Mouse (Mus musculus) Patski (cell line): Measurements from ENCODE around the gene G530012D18Rik. TPM values are rescaled to one million over a fixed set of nuclear protein-coding genes. Genes with fewer than 3 reads are reported as not detected.
"Not testable (repeated sequence)": the region's sequence is repeated elsewhere in the genome, so short reads cannot be mapped to it uniquely, and the experiment has no call there.

ENCODE experiments used
- ATAC-seq: fragments of 100-300 bp; one replicate; pipeline ENCODE4 v1.8.0; 2021
- CTCF ChIA-PET: fragments of 350-600 bp; sonication (Branson Sonifier 250); formaldehyde crosslinking; loops from one replicate; lab custom pipeline; 2022; ENCODE audit warnings: inconsistent platforms; lab: Charles Lee
- POLR2A ChIA-PET: fragments of 350-600 bp; sonication (Branson Sonifier 250); formaldehyde crosslinking; loops from one replicate; lab custom pipeline; 2022; ENCODE audit warnings: antibody characterized with exemption, inconsistent platforms; lab: Charles Lee
- DNase-seq: peaks from one replicate; pipeline ENCODE4 v3.0.0-alpha.2; 2011; ENCODE audit warnings: low read depth, low spot score
- H3K27me3 ChIP-seq: fragments of 371-371 bp; one replicate; pipeline ENCODE4 v1.5.1; 2021
- in situ Hi-C: fragments of 300-500 bp; cut with MboI; formaldehyde crosslinking; loops from 3 replicates; pipeline ENCODE4 v1.11.1; 2018; ENCODE audit warnings: low pct_unique_long_range_greater_than_20kb, mixed read lengths
- polyA plus RNA-seq: library from polyadenylated mRNA; unstranded; gene quantifications from one replicate; pipeline ENCODE4 v1.2.3, GENCODE M21; 2021

The G530012D18Rik gene
- not detected for polyA plus RNA-seq

DNA sequence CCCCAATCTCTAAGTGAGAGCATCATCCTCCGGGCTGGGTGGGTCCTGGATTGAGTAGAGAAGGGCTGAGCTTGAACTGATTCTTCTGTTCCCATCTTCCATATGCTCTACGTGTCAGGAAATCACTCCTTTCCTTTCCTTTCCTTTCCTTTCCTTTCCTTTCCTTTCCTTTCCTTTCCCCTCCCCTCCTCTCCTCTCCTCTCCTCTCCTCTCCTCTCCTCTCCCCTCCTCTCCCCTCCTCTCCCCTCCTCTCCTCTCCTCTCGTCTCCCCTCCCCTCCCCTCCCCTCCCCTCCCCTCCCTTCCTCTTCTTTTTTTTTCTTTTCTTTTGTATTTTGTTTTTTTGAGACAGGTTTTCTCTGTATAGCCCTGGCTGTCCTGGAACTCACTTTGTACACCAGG is at the start of gene G530012D18Rik:
Gene G530012D18Rik, plus strand, starts transcription at position 301 of the 400 bp plus-strand sequence.
- POLR2A ChIA-PET, DNase-seq, in situ Hi-C loops, H3K27me3 ChIP-seq, ATAC-seq, CTCF ChIA-PET: not testable (repeated sequence)

DNA sequence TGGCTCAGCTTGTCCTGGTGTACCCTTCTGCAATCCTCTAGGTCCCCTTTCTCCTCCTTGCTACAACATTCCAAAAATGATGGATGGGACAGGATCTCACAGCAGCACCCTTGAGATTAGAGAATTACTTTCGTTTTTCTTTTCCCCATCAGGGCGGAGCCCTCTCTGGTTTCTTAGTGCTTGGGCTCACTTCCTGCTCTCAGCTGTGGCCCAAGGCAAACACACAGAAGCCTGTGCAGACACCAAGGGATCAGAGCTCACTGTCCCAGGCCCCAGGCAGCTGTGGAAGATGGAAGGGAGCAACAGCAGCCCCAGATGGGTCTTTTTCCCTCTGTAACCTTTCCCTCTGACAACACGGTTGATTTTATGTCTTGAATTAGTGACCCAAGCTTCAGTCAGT is 49.1 kb upstream of the G530012D18Rik start:
- DNase-seq, ATAC-seq, CTCF ChIA-PET: not testable (repeated sequence)

DNA sequence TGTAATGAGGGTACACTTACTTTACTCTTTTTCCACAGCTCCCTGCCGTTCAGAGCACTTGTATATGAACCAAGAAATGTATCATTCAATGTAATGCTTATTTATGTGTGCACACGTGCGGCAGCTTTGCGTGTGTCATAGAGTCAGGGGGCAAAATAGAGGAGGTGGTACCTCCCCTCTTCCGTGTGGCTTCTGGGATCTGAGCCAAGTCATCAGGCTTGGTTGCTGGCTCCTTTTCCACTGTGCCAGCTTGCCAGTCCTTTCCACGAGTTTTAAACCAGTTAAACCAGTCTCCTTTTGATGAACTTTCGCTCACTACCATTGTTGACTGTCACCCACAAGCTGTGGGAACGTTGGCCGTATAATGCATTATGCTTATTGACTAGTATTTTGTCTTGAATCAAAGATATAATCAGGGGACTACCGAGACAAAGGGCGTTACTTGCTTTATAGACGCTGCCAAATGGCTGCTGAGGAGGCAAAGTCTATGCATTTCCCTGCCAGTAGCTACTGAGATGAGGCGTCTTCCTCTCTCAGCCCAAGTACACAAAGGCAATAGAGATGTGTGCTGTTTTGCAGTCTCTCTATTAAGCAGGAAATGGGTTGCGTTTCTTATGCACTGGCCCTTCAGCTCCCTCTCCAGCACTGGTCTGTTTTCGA is 46.9 kb upstream of the G530012D18Rik start:
- H3K27me3 ChIP-seq, CTCF ChIA-PET, POLR2A ChIA-PET, in situ Hi-C loops, ATAC-seq, DNase-seq: not testable (repeated sequence)

More for the DNA sequence above, 49.1 kb upstream of the G530012D18Rik start:
- H3K27me3 ChIP-seq, in situ Hi-C loops, POLR2A ChIA-PET: not testable (repeated sequence)

DNA sequence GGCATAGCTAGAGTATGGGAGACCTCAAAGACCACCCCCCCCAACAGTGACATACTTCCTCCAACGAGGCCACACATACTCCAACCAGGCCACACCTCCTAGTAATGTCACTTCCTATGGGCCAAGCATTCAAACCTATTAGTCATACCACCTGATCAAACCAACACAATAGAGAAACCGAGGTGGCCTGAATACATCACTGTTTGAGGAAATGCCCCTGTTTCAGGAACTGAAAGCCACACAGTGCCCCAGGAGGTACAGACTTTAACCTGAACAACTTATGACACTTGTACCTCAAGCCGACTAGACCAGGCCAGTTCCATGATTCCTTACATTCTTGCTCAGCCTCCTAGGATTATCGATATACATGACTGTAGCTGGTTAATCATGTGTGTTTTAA is 31.7 kb upstream of the G530012D18Rik start:
- in situ Hi-C loops, CTCF ChIA-PET, POLR2A ChIA-PET, ATAC-seq, DNase-seq, H3K27me3 ChIP-seq: not testable (repeated sequence)

DNA sequence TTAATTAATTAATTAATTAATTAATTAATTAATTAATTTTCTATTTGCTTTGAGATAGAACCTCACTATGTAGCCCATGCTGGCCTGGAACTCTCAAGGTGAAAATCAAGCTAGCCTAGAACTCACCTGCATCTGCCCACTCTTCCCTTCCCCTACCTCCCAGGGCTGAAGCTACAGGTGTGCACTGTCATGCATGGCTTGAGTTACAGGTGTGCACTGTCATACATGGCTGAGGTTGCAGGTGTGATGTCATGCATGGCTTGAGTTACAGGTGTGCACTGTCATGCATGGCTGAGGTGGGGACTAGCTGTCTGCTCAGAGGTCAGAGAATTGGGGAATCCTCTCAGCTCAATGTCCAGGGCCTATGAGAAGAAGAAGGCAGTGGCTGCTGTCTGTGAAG is 29.0 kb upstream of the G530012D18Rik start:
- CTCF ChIA-PET, H3K27me3 ChIP-seq, POLR2A ChIA-PET, ATAC-seq, in situ Hi-C loops, DNase-seq: not testable (repeated sequence)

DNA sequence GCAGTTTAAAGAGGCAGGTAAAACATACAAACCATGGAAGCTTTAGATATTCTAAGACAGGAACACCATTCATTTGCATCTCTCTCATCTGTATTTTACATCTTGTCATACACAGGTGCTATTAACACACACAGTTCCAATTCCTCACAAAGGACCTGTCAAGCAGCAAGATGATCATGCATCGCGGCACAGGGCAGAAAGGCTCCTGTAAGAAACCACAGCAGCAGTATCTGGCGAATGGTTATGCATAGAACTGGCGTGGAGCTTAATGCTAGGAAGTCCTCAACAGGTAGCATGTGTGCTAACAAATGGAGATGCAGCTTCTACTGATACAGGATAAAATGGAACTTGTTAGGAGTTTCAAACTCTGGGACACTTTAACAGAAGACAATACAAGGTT is 20.2 kb upstream of the G530012D18Rik start:
- CTCF ChIA-PET, in situ Hi-C loops, H3K27me3 ChIP-seq, POLR2A ChIA-PET, ATAC-seq, DNase-seq: not testable (repeated sequence)

DNA sequence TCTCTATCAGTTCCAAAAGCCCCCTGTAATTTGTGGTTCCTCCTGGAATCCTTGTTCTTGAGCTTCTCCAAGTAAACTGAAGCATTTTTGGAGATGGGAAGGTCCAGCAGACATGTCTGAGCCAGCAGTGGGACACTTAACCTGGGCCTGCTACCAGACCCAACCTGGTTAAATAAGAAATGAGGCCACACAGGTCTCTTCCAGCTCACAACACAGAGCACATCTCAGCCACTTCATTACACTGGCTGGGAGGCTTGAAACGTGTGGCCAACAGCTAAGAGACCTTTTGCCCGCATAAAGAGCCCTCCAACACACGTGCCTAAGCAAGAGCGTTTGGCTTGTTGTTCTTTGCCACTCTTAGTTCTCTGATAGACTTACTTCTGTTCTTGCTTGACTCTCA is 1.9 kb upstream of the G530012D18Rik start:
- DNase-seq, CTCF ChIA-PET, in situ Hi-C loops, POLR2A ChIA-PET, ATAC-seq, H3K27me3 ChIP-seq: not testable (repeated sequence)

DNA sequence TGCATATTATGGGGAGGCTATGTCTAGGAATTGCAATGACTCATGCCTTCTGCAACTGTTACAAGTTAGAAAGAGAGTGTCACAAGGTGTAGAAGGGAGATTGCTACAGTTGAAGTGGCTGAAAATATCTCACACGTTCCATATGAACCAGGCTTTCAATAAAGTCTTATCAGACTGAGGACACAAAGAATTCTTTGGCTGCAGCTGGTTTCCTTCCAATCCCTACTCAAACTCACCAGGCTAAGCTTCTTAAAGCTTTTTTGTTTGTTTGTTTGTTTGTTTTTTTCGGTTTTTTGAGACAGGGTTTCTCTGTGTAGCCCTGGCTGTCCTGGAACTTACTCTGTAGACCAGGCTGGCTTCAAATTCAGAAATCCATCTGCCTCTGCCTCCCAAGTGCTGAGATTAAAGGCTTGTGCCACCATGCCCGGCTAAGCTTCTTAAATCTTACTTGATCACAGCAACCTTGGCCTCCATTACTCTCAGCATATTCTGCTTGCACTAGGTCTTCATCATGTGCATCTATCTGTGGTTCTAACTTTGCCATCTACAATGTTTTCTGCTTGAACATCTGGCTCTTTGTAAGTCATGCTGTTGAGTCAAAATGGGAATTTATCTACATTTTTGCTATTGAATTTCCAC is 3.0 kb downstream of the G530012D18Rik start:
- CTCF ChIA-PET, in situ Hi-C loops, H3K27me3 ChIP-seq, ATAC-seq, POLR2A ChIA-PET, DNase-seq: not testable (repeated sequence)

DNA sequence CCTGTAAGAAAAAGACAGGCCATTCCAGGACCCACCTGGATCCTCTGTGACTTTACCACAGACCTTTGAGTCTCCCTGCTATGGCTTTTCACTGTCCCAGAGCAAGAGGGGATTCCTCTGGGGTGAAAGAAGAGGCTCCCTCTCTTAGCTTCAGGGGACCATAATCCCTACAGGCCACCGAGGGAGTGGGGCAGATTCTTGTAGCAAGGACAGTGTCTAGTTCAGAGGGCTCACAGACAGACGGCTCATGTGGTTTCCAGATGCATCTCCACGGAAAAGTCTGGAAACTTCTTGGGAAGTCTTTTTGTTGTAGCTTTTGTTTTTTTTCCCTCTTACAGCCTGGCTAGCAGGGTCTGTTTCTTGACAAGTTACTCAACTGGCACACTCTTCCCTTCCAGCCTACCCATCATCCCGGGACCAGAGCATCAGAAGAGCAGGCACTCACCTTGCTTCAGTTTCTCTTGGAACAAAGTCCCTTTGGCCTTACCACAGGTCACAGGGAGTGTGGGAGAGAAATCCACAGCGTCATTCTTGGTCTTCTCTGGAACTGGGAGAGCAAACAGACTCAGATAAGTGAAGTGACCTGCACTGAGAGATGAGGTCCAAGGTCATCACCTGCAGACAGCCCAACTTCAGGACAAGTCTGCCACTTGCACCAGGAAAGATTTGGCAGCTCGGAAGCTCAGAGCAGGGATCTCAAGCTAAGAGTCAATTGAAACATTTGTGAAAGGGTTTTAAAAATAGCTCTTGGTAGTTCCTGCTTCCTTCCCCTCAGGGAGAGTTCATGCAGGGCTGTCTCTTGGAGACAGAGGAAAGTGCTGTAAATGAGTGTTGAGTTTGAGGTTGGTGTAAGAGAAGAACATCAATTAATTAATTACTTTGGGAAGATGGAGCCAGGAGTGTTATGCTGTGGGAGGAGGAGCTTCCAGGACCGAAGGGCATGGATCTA is 4.0 kb downstream of the G530012D18Rik start:
- in situ Hi-C loops, CTCF ChIA-PET, ATAC-seq, DNase-seq, POLR2A ChIA-PET, H3K27me3 ChIP-seq: not testable (repeated sequence)

DNA sequence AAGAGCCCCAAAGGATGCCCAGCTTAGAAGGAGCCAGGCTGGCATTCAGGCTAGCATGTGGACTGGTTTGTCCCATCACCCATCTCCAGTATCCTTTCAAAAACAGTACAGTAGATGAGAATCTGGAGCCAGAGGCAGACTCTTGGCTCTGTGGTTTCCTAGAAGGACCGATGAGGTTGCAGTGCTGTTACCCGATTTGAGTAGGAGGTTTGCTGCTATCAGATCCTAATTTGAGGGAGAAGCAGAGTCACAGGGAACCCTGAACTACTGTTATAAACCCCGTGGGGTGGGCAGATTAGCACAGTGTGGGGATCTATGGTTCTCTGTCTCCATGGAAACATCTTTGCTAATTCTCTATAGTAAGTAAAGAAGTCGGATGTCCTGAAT is 4.7 kb downstream of the G530012D18Rik start:
- POLR2A ChIA-PET, in situ Hi-C loops, H3K27me3 ChIP-seq, DNase-seq, CTCF ChIA-PET, ATAC-seq: not testable (repeated sequence)

DNA sequence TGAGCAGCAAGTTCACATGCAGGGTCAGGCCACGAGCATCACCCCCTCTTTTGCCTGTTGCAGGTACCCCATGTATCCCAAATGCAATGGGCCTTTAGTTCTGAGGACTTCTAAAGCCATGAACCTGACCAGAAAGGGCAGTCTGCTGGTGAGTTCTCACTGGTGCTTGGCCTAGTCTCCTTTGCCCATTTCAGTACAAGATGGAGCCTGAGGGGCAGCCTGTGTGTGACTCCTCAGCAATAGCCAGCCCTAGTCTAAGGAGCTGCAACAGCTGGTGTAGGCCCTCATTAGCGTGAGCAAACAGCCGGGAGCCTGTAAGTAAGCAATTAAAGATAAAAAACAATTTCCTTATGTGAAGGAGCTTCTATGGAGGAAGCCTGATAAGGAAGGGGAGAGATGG is 5.1 kb downstream of the G530012D18Rik start:
- DNase-seq, CTCF ChIA-PET, H3K27me3 ChIP-seq, POLR2A ChIA-PET, in situ Hi-C loops, ATAC-seq: not testable (repeated sequence)
